Mouse (Mus musculus): Measurements from ENCODE around the gene Cd200r4. TPM values are rescaled to one million over a fixed set of nuclear protein-coding genes. Genes with fewer than 3 reads are reported as not detected.

Gene Cd200r4
- total RNA-seq, 1 experiment: not detected

DNA sequence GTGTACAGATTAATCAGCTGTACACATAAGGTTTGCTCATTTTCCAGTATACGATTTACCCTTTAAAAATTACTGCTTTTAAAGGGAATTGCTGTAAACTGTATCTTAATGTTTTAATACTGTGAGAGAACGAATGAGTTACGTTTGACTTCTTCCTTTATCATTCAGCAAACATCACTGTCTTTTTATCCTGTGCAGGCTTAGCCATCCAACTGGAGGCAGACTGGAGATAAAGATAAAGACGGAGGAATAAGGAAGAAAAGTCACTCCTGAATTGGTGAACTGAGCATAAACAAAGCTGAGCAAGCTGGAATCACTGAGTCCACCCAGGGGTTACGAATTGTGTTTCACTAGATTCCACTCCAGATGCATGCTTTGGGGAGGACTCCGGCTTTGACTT is 66.1 kb downstream of the Cd200r4 start:
- no peak overlapping the region for H3K4me3 ChIP-seq (ENCODE audit: insufficient read depth in 1 of 2, low read depth in 1 of 2, low read length in 2 of 2, poor library complexity in 1 of 2, severe bottlenecking in 1 of 2)
- H3K9ac ChIP-seq (ENCODE audit: insufficient read depth, low read depth, low read length, poor library complexity, severe bottlenecking): no peak overlapping the region
- no peaks in the 10 kb centered on the region for H3K9me3 ChIP-seq (ENCODE audit: control insufficient read depth, insufficient read depth, low read depth, low read length)
- no peaks in the 10 kb centered on the region for H3K4me1 ChIP-seq (ENCODE audit: control insufficient read depth in 2 of 2, insufficient read depth in 2 of 2, low read length in 2 of 2, poor library complexity in 1 of 2)
- TF ChIP-seq ZC3H11A (IDR thresholded peaks at IDR 0.05; ENCODE audit: borderline replicate concordance, low read depth, low read length) (no peak), ZNF384 (IDR thresholded peaks at IDR 0.05; ENCODE audit: low read depth, low read length) (no peak), MAFK (IDR thresholded peaks at IDR 0.05; ENCODE audit: insufficient read depth, low read depth, low read length) (no peak), CHD2 (IDR thresholded peaks at IDR 0.05; ENCODE audit: low read depth, low read length) (no peak), HCFC1 (IDR thresholded peaks at IDR 0.05; ENCODE audit: borderline replicate concordance, insufficient read depth, low read length) (no peak)
- no peaks in the 10 kb centered on the region for H3K36me3 ChIP-seq (ENCODE audit: control insufficient read depth, insufficient read depth, low read length, poor library complexity, severe bottlenecking)
- DNase-seq (ENCODE audit: low read depth, low spot score): no peak
- in situ Hi-C loops (cut with MboI; ENCODE audit: low sequenced_read_pairs in 2 of 2, unreplicated experiment in 2 of 2): no loop called here
- H3K27ac ChIP-seq (ENCODE audit: insufficient read depth, low read depth, low read length, poor library complexity, severe bottlenecking): no peak overlapping the region

Other genes starting within 250 kb of the Cd200r4 start
- gene Nepro, start 87.4 kb upstream of the Cd200r4 start, total RNA-seq (2012; rRNA removed): 36.9 and 39.7 TPM in 2 replicates
- 7.1 and 8.7 TPM in 2 replicates for gene Gtpbp8, start 65.4 kb upstream of the Cd200r4 start, total RNA-seq (2012; rRNA removed)
- 0.09 and 0.48 TPM in 2 replicates for gene Cd200r1, start 46.0 kb upstream of the Cd200r4 start, total RNA-seq (2012; rRNA removed)
- gene Cd200r2, start 55.4 kb downstream of the Cd200r4 start, total RNA-seq (2012; rRNA removed): 0.16 and 0.31 TPM in 2 replicates
- gene Cd200r3, start 131.9 kb downstream of the Cd200r4 start, total RNA-seq (2012; rRNA removed): not detected in 2 replicates

All from ES-E14 (cell line).